Mouse (Mus musculus) CH12.LX (cell line): ENCODE results near the gene Col5a3. TPM values are rescaled to one million over a fixed set of nuclear protein-coding genes. Genes with fewer than 3 reads are reported as not detected.
A peak's percentile ranks its signal among the peaks of the same experiment; 100 is the strongest.

ENCODE experiments used
- DNase-seq: peaks from one replicate; pipeline ENCODE4 v3.0.0-alpha.2; 2013; ENCODE audit errors: extremely low read depth
- H3K27ac ChIP-seq: 2 replicates; pipeline ENCODE4 v1.5.1; 2012; ENCODE audit warnings: low read depth, mild to moderate bottlenecking, control low read depth, moderate library complexity; ENCODE audit not compliant: insufficient read depth
- H3K27me3 ChIP-seq: replicated peaks from 2 replicates; pipeline ENCODE3; 2012; ENCODE audit warnings: inconsistent platforms
- H3K36me3 ChIP-seq, 2 experiments: replicated peaks in 1 of 2; 2 replicates each; pipeline versions ENCODE3 to v1.6.1; 2012; ENCODE audit warnings: inconsistent platforms in 1 of 2, low read length in 1 of 2, mild to moderate bottlenecking in 1 of 2, mixed read lengths in 1 of 2, moderate library complexity in 1 of 2; ENCODE audit not compliant: control insufficient read depth in 1 of 2, insufficient read depth in 1 of 2
- H3K4me1 ChIP-seq, 2 experiments: 2 replicates each; pipeline ENCODE4 v1.6.1; 2012; ENCODE audit warnings: inconsistent platforms in 1 of 2, moderate library complexity in 1 of 2; ENCODE audit not compliant: insufficient read depth in 2 of 2, control insufficient read depth in 1 of 2
- H3K4me2 ChIP-seq: 2 replicates; pipeline ENCODE4 v1.6.1; 2012; ENCODE audit warnings: low read depth, mild to moderate bottlenecking, control low read depth; ENCODE audit not compliant: poor library complexity, insufficient read depth, severe bottlenecking
- H3K4me3 ChIP-seq, 3 experiments: fragments of 150-350 bp in 1 of 3; sonication (generic) in 1 of 3; replicated peaks in 1 of 3; 2 replicates each; pipeline versions ENCODE3 to v1.5.1; 2011 to 2012; ENCODE audit warnings: low read depth in 2 of 3, low read length in 2 of 3, mild to moderate bottlenecking in 2 of 3, moderate library complexity in 2 of 3, control low read depth in 1 of 3, improper control_type of control experiment in 1 of 3, inconsistent platforms in 1 of 3, mixed read lengths in 1 of 3; ENCODE audit not compliant: poor library complexity in 1 of 3
- H3K79me2 ChIP-seq: replicated peaks from 2 replicates; pipeline ENCODE4 v1.6.1; 2012; ENCODE audit warnings: mild to moderate bottlenecking, moderate library complexity; ENCODE audit not compliant: control insufficient read depth, poor library complexity, insufficient read depth, severe bottlenecking; ENCODE audit errors: extremely low read depth
- H3K9ac ChIP-seq: 2 replicates; pipeline ENCODE4 v1.6.1; 2012; ENCODE audit warnings: low read depth, mild to moderate bottlenecking, control low read depth, moderate library complexity; ENCODE audit not compliant: insufficient read depth
- H3K9me3 ChIP-seq: replicated peaks from 2 replicates; pipeline ENCODE3; 2012; ENCODE audit warnings: low read length, inconsistent platforms, mixed read lengths
- BHLHE40 ChIP-seq: IDR thresholded peaks from 2 replicates; pipeline ENCODE4 v1.6.1; 2011; ENCODE audit warnings: mild to moderate bottlenecking, low read depth, low read length, improper control_type of control experiment
- CTCF ChIP-seq, 2 experiments: IDR thresholded peaks in 1 of 2; conservative IDR thresholded peaks in 1 of 2; 2 replicates each; pipeline ENCODE4 v1.5.1; 2011 to 2012; ENCODE audit warnings: low read depth in 2 of 2, low read length in 2 of 2, improper control_type of control experiment in 1 of 2, inconsistent platforms in 1 of 2, mild to moderate bottlenecking in 1 of 2, moderate library complexity in 1 of 2
- E2F4 ChIP-seq: IDR thresholded peaks from 2 replicates; pipeline ENCODE4 v1.6.1; 2011; ENCODE audit warnings: low read depth, low read length, improper control_type of control experiment; ENCODE audit not compliant: insufficient replicate concordance
- ELF1 ChIP-seq: IDR thresholded peaks from 2 replicates; pipeline ENCODE4 v1.6.1; 2014; ENCODE audit warnings: low read depth, mild to moderate bottlenecking, inconsistent platforms, low read length, improper control_type of control experiment
- GABPA ChIP-seq: IDR thresholded peaks from 2 replicates; pipeline ENCODE4 v1.6.1; 2012; ENCODE audit warnings: low read depth, low read length, improper control_type of control experiment, inconsistent platforms; ENCODE audit not compliant: insufficient replicate concordance
- HCFC1 ChIP-seq: IDR thresholded peaks from 2 replicates; pipeline ENCODE4 v1.6.1; 2012; ENCODE audit warnings: low read depth, mild to moderate bottlenecking, inconsistent platforms, low read length, improper control_type of control experiment
- IRF4 ChIP-seq: IDR thresholded peaks from 2 replicates; pipeline ENCODE4 v1.6.1; 2014; ENCODE audit warnings: low read depth, mild to moderate bottlenecking, inconsistent platforms, low read length, improper control_type of control experiment
- JUN ChIP-seq: IDR thresholded peaks from 2 replicates; pipeline ENCODE4 v1.6.1; 2011; ENCODE audit warnings: low read depth, mild to moderate bottlenecking, low read length, improper control_type of control experiment, moderate library complexity; ENCODE audit not compliant: insufficient read depth
- JUND ChIP-seq: conservative IDR thresholded peaks from 2 replicates; pipeline ENCODE4 v1.6.1; 2011; ENCODE audit warnings: low read depth, low read length, improper control_type of control experiment
- MAFK ChIP-seq: IDR thresholded peaks from 2 replicates; pipeline ENCODE4 v1.6.1; 2011; ENCODE audit warnings: low read length, improper control_type of control experiment; ENCODE audit not compliant: insufficient replicate concordance
- MEF2A ChIP-seq: IDR thresholded peaks from 2 replicates; pipeline ENCODE4 v1.6.1; 2014; ENCODE audit warnings: low read depth, mild to moderate bottlenecking, inconsistent platforms, low read length, improper control_type of control experiment, borderline replicate concordance
- MYC ChIP-seq: IDR thresholded peaks from 2 replicates; pipeline ENCODE4 v1.6.1; 2011; ENCODE audit warnings: low read depth, mild to moderate bottlenecking, improper control_type of control experiment, low read length
- NELFE ChIP-seq: IDR thresholded peaks from 2 replicates; pipeline ENCODE4 v1.6.1; 2011; ENCODE audit warnings: low read depth, low read length, improper control_type of control experiment
- NRF1 ChIP-seq: IDR thresholded peaks from 2 replicates; pipeline ENCODE4 v1.6.1; 2014; ENCODE audit warnings: low read depth, mild to moderate bottlenecking, inconsistent platforms, low read length, improper control_type of control experiment, moderate library complexity
- PAX5 ChIP-seq: IDR thresholded peaks from 2 replicates; pipeline ENCODE4 v1.6.1; 2012; ENCODE audit warnings: low read length, inconsistent platforms, mixed read lengths
- POLR2A ChIP-seq: IDR thresholded peaks from 2 replicates; pipeline ENCODE4 v1.6.1; 2011; ENCODE audit warnings: low read depth, mild to moderate bottlenecking, improper control_type of control experiment, low read length
- RAD21 ChIP-seq: IDR thresholded peaks from 2 replicates; pipeline ENCODE4 v1.6.1; 2011; ENCODE audit warnings: low read depth, mild to moderate bottlenecking, low read length, improper control_type of control experiment, moderate library complexity
- SIN3A ChIP-seq: IDR thresholded peaks from 2 replicates; pipeline ENCODE4 v1.6.1; 2012; ENCODE audit warnings: low read length, improper control_type of control experiment, inconsistent platforms
- SMC3 ChIP-seq: IDR thresholded peaks from 2 replicates; pipeline ENCODE4 v1.6.1; 2011; ENCODE audit warnings: low read depth, low read length, improper control_type of control experiment
- TBP ChIP-seq: conservative IDR thresholded peaks from 2 replicates; pipeline ENCODE4 v1.6.1; 2011; ENCODE audit warnings: low read depth, low read length, improper control_type of control experiment
- UBTF ChIP-seq: IDR thresholded peaks from 2 replicates; pipeline ENCODE4 v1.6.1; 2012; ENCODE audit warnings: low read depth, mild to moderate bottlenecking, inconsistent platforms, low read length, improper control_type of control experiment, moderate library complexity
- USF2 ChIP-seq: conservative IDR thresholded peaks from 2 replicates; pipeline ENCODE4 v1.6.1; 2011; ENCODE audit warnings: low read depth, low read length, improper control_type of control experiment
- ZKSCAN1 ChIP-seq: IDR thresholded peaks from 2 replicates; pipeline ENCODE4 v1.6.1; 2012; ENCODE audit warnings: low read depth, inconsistent platforms, low read length, improper control_type of control experiment, borderline replicate concordance
- ZMIZ1 ChIP-seq: IDR thresholded peaks from 2 replicates; pipeline ENCODE4 v1.6.1; 2012; ENCODE audit warnings: low read depth, mild to moderate bottlenecking, inconsistent platforms, low read length, improper control_type of control experiment
- dilution Hi-C: fragments of 300-500 bp; cut with MboI; formaldehyde crosslinking; loops from 2 replicates; pipeline ENCODE4 v1.14.3; 2020; ENCODE audit warnings: low sequenced_read_pairs; ENCODE audit not compliant: extremely low pct_unique_long_range_greater_than_20kb, extremely low pct_ligation_motif_present
- in situ Hi-C: fragments of 300-500 bp; cut with MboI; formaldehyde crosslinking; loops from 3 replicates; pipeline ENCODE4 v1.14.3; 2019; ENCODE audit warnings: low sequenced_read_pairs, low pct_ligation_motif_present, low pct_unique_long_range_greater_than_20kb, mixed read lengths
- polyA plus RNA-seq: library from polyadenylated mRNA; unstranded; fragments of >175 nt; gene quantifications from 2 replicates; pipeline ENCODE4 v1.2.1, GENCODE M21; 2012; ENCODE audit warnings: low read depth; ENCODE audit not compliant: insufficient read length
- total RNA-seq, 2 experiments: library from RNA; depleted of rRNA; stranded (reverse); fragments of 300-350 nt in 1 of 2; fragments of >200 nt in 1 of 2; gene quantifications; 2 replicates each; pipeline ENCODE4 v1.2.3; 2012 to 2014

Gene Col5a3
- total and polyA plus RNA-seq, 3 experiments: 0.25 TPM; not detected in 2

- Histone ChIP-seq H3K36me3 (no peaks in the 10 kb centered on the region), H3K9ac (no peak overlapping the region), H3K79me2 (no peaks in the 10 kb centered on the region), H3K4me3 (no peak overlapping the region), H3K27ac (no peak overlapping the region), H3K27me3 (peaks cover 72% of the 10 kb centered on the region)
- dilution Hi-C loops: no loop called here
- in situ Hi-C loops: no loop called here
- TF ChIP-seq PAX5 (no peak), RAD21 (no peak), JUN (no peak), CTCF (conservative IDR thresholded peaks at IDR 0.05 in 1 of 2, IDR thresholded peaks at IDR 0.05 in 1 of 2; ENCODE audit: low read depth in 2 of 2, low read length in 2 of 2) (no peak)
- TF ChIP-seq, all 38 proteins: peak for 0
- Histone ChIP-seq H3K4me2 (no peak overlapping the region), H3K9me3 (no peaks in the 10 kb centered on the region), H3K4me1 (peaks cover 2 to 16% of the 10 kb centered on the region in 2 experiments; a peak in 3 of 4 replicates)
- no peak for DNase-seq
These were observed 83.1 kb downstream of the Col5a3 start for GRCm38 (mm10) chr9:20731797-20732196.

GRCm38 (mm10) chr9:20729451-20729850, 85.4 kb downstream of the Col5a3 start:
- Histone ChIP-seq H3K27ac (no peak overlapping the region), H3K4me1 (peaks cover 4 to 11% of the 10 kb centered on the region in 2 experiments; a peak in 3 of 4 replicates), H3K4me3 (no peak overlapping the region), H3K36me3 (no peaks in the 10 kb centered on the region), H3K27me3 (peaks cover 86% of the 10 kb centered on the region), H3K79me2 (no peaks in the 10 kb centered on the region), H3K9ac (no peak overlapping the region), H3K4me2 (no peak overlapping the region), H3K9me3 (no peaks in the 10 kb centered on the region)
- DNase-seq: no peak
- in situ Hi-C loops (no loop called here), dilution Hi-C loops (no loop called here)
- no peak for TF ChIP-seq RAD21
- TF ChIP-seq TBP: no peak
- no peak for TF ChIP-seq NRF1
- TF ChIP-seq SIN3A: no peak
- no peak for TF ChIP-seq POLR2A

GRCm38 (mm10) chr9:20727601-20728113, 87.2 kb downstream of the Col5a3 start:
- in situ Hi-C loops (no loop called here), dilution Hi-C loops (no loop called here)
- DNase-seq: peak; percentile 34
- Histone ChIP-seq H3K9me3 (no peaks in the 10 kb centered on the region), H3K36me3 (no peaks in the 10 kb centered on the region), H3K4me2 (peak overlapping the region; percentile 93), H3K9ac (0 out of 2 replicates have a peak overlapping the region, but pooled peaks have one; percentile 6), H3K27ac (no peak overlapping the region), H3K79me2 (no peaks in the 10 kb centered on the region), H3K27me3 (peaks cover 83% of the 10 kb centered on the region), H3K4me1 (peaks cover 4 to 17% of the 10 kb centered on the region in 2 experiments; a peak in 3 of 4 replicates), H3K4me3 (peak overlapping the region in 2 of 3 experiments; percentile 39 to 48)
- TF ChIP-seq MYC (no peak), ZMIZ1 (no peak), E2F4 (no peak), ELF1 (0 out of 2 replicates have a peak, but pooled peaks have one; percentile 24), JUND (no peak), ZKSCAN1 (no peak), BHLHE40 (no peak), CTCF (conservative IDR thresholded peaks at IDR 0.05 in 1 of 2, IDR thresholded peaks at IDR 0.05 in 1 of 2; ENCODE audit: low read depth in 2 of 2, low read length in 2 of 2) (peak in 1 of 2 experiments; percentile 52; a peak in 2 of 4 replicates), NELFE (no peak), GABPA (no peak), MEF2A (no peak), HCFC1 (no peak), IRF4 (no peak), MAFK (0 out of 2 replicates have a peak, but pooled peaks have one; percentile 22), UBTF (no peak), SMC3 (0 out of 2 replicates have a peak, but pooled peaks have one; percentile 4), USF2 (no peak), RAD21 (peak; percentile 7), NRF1 (0 out of 2 replicates have a peak, but pooled peaks have one; percentile 6)
